Mouse (Mus musculus): ENCODE measurements around the gene Aldh1l1. TPM values are rescaled to one million over a fixed set of nuclear protein-coding genes. Genes with fewer than 3 reads are reported as not detected.

Gene Aldh1l1
- total and polyA plus RNA-seq, 3 experiments: 0.04 to 0.14 TPM; not detected in 1

GRCm38 (mm10) chr6:90608186-90608585, 122.0 kb downstream of the Aldh1l1 start:
- H3K36me3 ChIP-seq (ENCODE audit: control insufficient read depth in 1 of 2, insufficient read depth in 2 of 2, low read length in 2 of 2): peaks cover 0 to 9% of the 10 kb centered on the region in 2 experiments; a peak in 2 of 4 replicates
- peak; percentile 73 for DNase-seq (ENCODE audit: low read depth, low spot score)
- no peak overlapping the region for H3K4me3 ChIP-seq (ENCODE audit: control insufficient read depth in 1 of 2, insufficient read depth in 1 of 2, low read depth in 2 of 2, low read length in 2 of 2)
- H3K9me3 ChIP-seq (replicated peaks; ENCODE audit: insufficient read depth, low read length): no peaks in the 10 kb centered on the region
- peaks cover 6 to 21% of the 10 kb centered on the region in 2 experiments for H3K4me1 ChIP-seq (ENCODE audit: control insufficient read depth in 1 of 2, insufficient read depth in 2 of 2, low read length in 2 of 2)
- no peak overlapping the region for H3K9ac ChIP-seq (ENCODE audit: control insufficient read depth, low read depth, low read length, poor library complexity, severe bottlenecking)
- H3K27ac ChIP-seq (ENCODE audit: control insufficient read depth, low read depth, low read length): no peak overlapping the region
- no peaks in the 10 kb centered on the region; the same call in 1 of the 2 replicates for H3K79me2 ChIP-seq (ENCODE audit: control insufficient read depth, insufficient read depth, low read length, poor library complexity)
- H3K27me3 ChIP-seq (ENCODE audit: control insufficient read depth in 1 of 2, insufficient read depth in 2 of 2, low read length in 2 of 2): no peaks in the 10 kb centered on the region
- TF ChIP-seq TAL1 (IDR thresholded peaks at IDR 0.05; ENCODE audit: low read length) (peak; percentile 10; the same call in 1 of the 2 replicates), HCFC1 (IDR thresholded peaks at IDR 0.05; ENCODE audit: low read depth, low read length) (no peak), TCF12 (IDR thresholded peaks at IDR 0.05; ENCODE audit: low read depth, low read length) (no peak), UBTF (IDR thresholded peaks at IDR 0.05; ENCODE audit: borderline replicate concordance, insufficient read depth, low read depth, low read length) (no peak), POLR2AphosphoS5 (IDR thresholded peaks at IDR 0.05; ENCODE audit: borderline replicate concordance, low read depth, low read length) (no peak), TBP (IDR thresholded peaks at IDR 0.05; ENCODE audit: low read depth, low read length) (0 out of 2 replicates have a peak, but pooled peaks have one; percentile 9), ZMIZ1 (IDR thresholded peaks at IDR 0.05; ENCODE audit: low read depth, low read length) (no peak), ELF1 (IDR thresholded peaks at IDR 0.05; ENCODE audit: low read depth, low read length) (no peak), ETS1 (IDR thresholded peaks at IDR 0.05; ENCODE audit: low read depth, low read length) (peak; percentile 37; the same call in 1 of the 2 replicates), E2F4 (IDR thresholded peaks at IDR 0.05; ENCODE audit: borderline replicate concordance, low read depth, low read length) (no peak), MXI1 (IDR thresholded peaks at IDR 0.05; ENCODE audit: low read depth, low read length) (no peak), ZNF384 (IDR thresholded peaks at IDR 0.05; ENCODE audit: low read depth, low read length) (no peak), MAFK (IDR thresholded peaks at IDR 0.05; ENCODE audit: borderline replicate concordance, low read depth, low read length) (no peak), GATA1 (IDR thresholded peaks at IDR 0.05; ENCODE audit: low read depth, low read length) (peak; percentile 31; the same call in 1 of the 2 replicates), MEF2A (IDR thresholded peaks at IDR 0.05; ENCODE audit: extremely low read depth, insufficient replicate concordance, low read depth, low read length, poor library complexity, severe bottlenecking) (no peak), NRF1 (IDR thresholded peaks at IDR 0.05; ENCODE audit: insufficient read depth, low read depth, low read length, poor library complexity, severe bottlenecking) (no peak), CHD2 (IDR thresholded peaks at IDR 0.05; ENCODE audit: low read length) (no peak), MYB (IDR thresholded peaks at IDR 0.05; ENCODE audit: low read depth, low read length) (no peak), MAZ (IDR thresholded peaks at IDR 0.05; ENCODE audit: low read depth, low read length) (no peak), CTCF (IDR thresholded peaks at IDR 0.05 in 2 of 3, conservative IDR thresholded peaks at IDR 0.05 in 1 of 3; ENCODE audit: control insufficient read depth in 1 of 3, insufficient read depth in 1 of 3, low read depth in 2 of 3, low read length in 3 of 3, poor library complexity in 1 of 3, severe bottlenecking in 1 of 3) (peak; percentile 61 to 78 (median 73)), USF1 (IDR thresholded peaks at IDR 0.05; ENCODE audit: low read depth, low read length) (no peak), POLR2AphosphoS2 (IDR thresholded peaks at IDR 0.05; ENCODE audit: low read length) (no peak), MAX (IDR thresholded peaks at IDR 0.05; ENCODE audit: low read length) (no peak), RAD21 (IDR thresholded peaks at IDR 0.05; ENCODE audit: low read depth, low read length) (peak; percentile 77), JUND (IDR thresholded peaks at IDR 0.05; ENCODE audit: low read depth, low read length) (no peak), USF2 (IDR thresholded peaks at IDR 0.05; ENCODE audit: borderline replicate concordance in 1 of 2, insufficient read depth in 1 of 2, low read depth in 1 of 2, low read length in 2 of 2) (no peak), BHLHE40 (IDR thresholded peaks at IDR 0.05; ENCODE audit: borderline replicate concordance, low read depth, low read length) (no peak), MYC (IDR thresholded peaks at IDR 0.05; ENCODE audit: low read depth, low read length) (no peak), POLR2A (IDR thresholded peaks at IDR 0.05; ENCODE audit: control insufficient read depth in 1 of 2, insufficient read depth in 1 of 2, low read depth in 1 of 2, low read length in 2 of 2, poor library complexity in 1 of 2) (no peak), SIN3A (IDR thresholded peaks at IDR 0.05; ENCODE audit: low read length) (peak; percentile 41; the same call in 1 of the 2 replicates), EP300 (IDR thresholded peaks at IDR 0.05; ENCODE audit: low read depth in 1 of 2, low read length in 2 of 2) (peak in 1 of 2 experiments; percentile 49; a peak in 2 of 4 replicates), ZC3H11A (IDR thresholded peaks at IDR 0.05; ENCODE audit: low read depth, low read length) (peak; percentile 63), ZKSCAN1 (IDR thresholded peaks at IDR 0.05; ENCODE audit: low read depth, low read length) (no peak), RCOR1 (IDR thresholded peaks at IDR 0.05; ENCODE audit: low read depth, low read length) (no peak), GABPA (IDR thresholded peaks at IDR 0.05; ENCODE audit: low read depth, low read length) (no peak), KAT2A (conservative IDR thresholded peaks at IDR 0.05; ENCODE audit: low read depth, low read length) (no peak), NELFE (IDR thresholded peaks at IDR 0.05; ENCODE audit: low read depth, low read length) (no peak), SMC3 (IDR thresholded peaks at IDR 0.05; ENCODE audit: low read depth, low read length) (peak; percentile 81)
